Mouse (Mus musculus): ENCODE data around the gene Selenos.
"Not testable (repeated sequence)": the region's sequence is repeated elsewhere in the genome, so short reads cannot be mapped to it uniquely, and the experiment has no call there.

Selenos gene

GRCm38 (mm10) chr7:66079364-66080230, at the start of gene Selenos:
Gene Selenos (plus strand): TSS chr7:66079649.
- peak; percentile 97 to 98 for DNase-seq

- DNase-seq = no peak
These were observed 42.6 kb upstream of the Selenos start for GRCm38 (mm10) chr7:66036809-66037208.

GRCm38 (mm10) chr7:66038261-66038660, 41.2 kb upstream of the Selenos start:
- DNase-seq = peak; percentile 28 to 30

GRCm38 (mm10) chr7:66038730-66039129, 40.7 kb upstream of the Selenos start:
- DNase-seq = no peak

GRCm38 (mm10) chr7:66040026-66040814, 39.2 kb upstream of the Selenos start:
- no peak for DNase-seq

- no peak for DNase-seq
These were observed 35.6 kb upstream of the Selenos start, which contains the start of gene Gm45213 for GRCm38 (mm10) chr7:66043552-66044459. Gene Gm45213 (plus strand): TSS chr7:66043602.

GRCm38 (mm10) chr7:66044617-66045016, 34.8 kb upstream of the Selenos start:
- DNase-seq = no peak

- DNase-seq = peak in 1 of 2 experiments; percentile 34
These were observed 32.2 kb upstream of the Selenos start for GRCm38 (mm10) chr7:66046921-66047918.

- DNase-seq = no peak
These were observed 31.5 kb upstream of the Selenos start for GRCm38 (mm10) chr7:66047975-66048374.

- no peak for DNase-seq
These were observed 30.8 kb upstream of the Selenos start for GRCm38 (mm10) chr7:66048446-66049230.

GRCm38 (mm10) chr7:66053946-66054483, 25.4 kb upstream of the Selenos start:
- no peak for DNase-seq

GRCm38 (mm10) chr7:66055356-66055755, 24.1 kb upstream of the Selenos start:
- not testable (repeated sequence) for DNase-seq

GRCm38 (mm10) chr7:66058703-66059102, 20.7 kb upstream of the Selenos start, which contains the start of gene Snrpa1:
Gene Snrpa1 (plus strand): TSS chr7:66059003.
- DNase-seq = no peak

GRCm38 (mm10) chr7:66060066-66060956, 19.1 kb upstream of the Selenos start:
- peak; percentile 92 to 94 for DNase-seq

GRCm38 (mm10) chr7:66061057-66061456, 18.4 kb upstream of the Selenos start:
- DNase-seq = no peak

- DNase-seq = peak in 1 of 2 experiments; percentile 29
These were observed 3.0 kb upstream of the Selenos start for GRCm38 (mm10) chr7:66076411-66076810.

- DNase-seq = peak in 1 of 2 experiments; percentile 21
These were observed 773 bp downstream of the Selenos start for GRCm38 (mm10) chr7:66080231-66080613.

GRCm38 (mm10) chr7:66083757-66084156, 4.3 kb downstream of the Selenos start:
- DNase-seq = no peak

- no peak for DNase-seq
These were observed 5.1 kb downstream of the Selenos start for GRCm38 (mm10) chr7:66084546-66084945.
